Mouse (Mus musculus): ENCODE measurements around the gene Pnpo. TPM values are rescaled to one million over a fixed set of nuclear protein-coding genes. Genes with fewer than 3 reads are reported as not detected.

The Pnpo gene
- 39.7 TPM for polyA plus RNA-seq (2017; shearing (Covaris generic))

GRCm38 (mm10) chr11:96943746-96944304 lies at the start of gene Pnpo:
Gene Pnpo, minus strand, starts transcription at chr11:96943986.

GRCm38 (mm10) chr11:96982859-96983258 lies 39.1 kb upstream of the Pnpo start, which contains the start of gene Sp2:
Gene Sp2, minus strand, starts transcription at chr11:96982959.

GRCm38 (mm10) chr11:96928088-96928487 lies 15.7 kb downstream of the Pnpo start, which contains the start of gene Prr15l:
Gene Prr15l, plus strand, starts transcription at chr11:96928104.

GRCm38 (mm10) chr11:96916044-96916884 lies 27.5 kb downstream of the Pnpo start, which contains the start of gene Cdk5rap3:
Gene Cdk5rap3, minus strand, starts transcription at chr11:96916496.

Other genes starting within 250 kb of the Pnpo start
- gene Snx11, start 166.4 kb downstream of the Pnpo start, polyA plus RNA-seq (2017; shearing (Covaris generic)): 16.7 TPM
- 24.1 TPM for gene Cbx1, start 154.9 kb downstream of the Pnpo start, polyA plus RNA-seq (2017; shearing (Covaris generic))
- gene Nfe2l1, start 114.0 kb downstream of the Pnpo start, polyA plus RNA-seq (2017; shearing (Covaris generic)): 45.8 TPM
- gene Copz2, start 94.1 kb downstream of the Pnpo start, polyA plus RNA-seq (2017; shearing (Covaris generic)): not detected
- 66.9 TPM for gene Cdk5rap3, start 27.5 kb downstream of the Pnpo start, polyA plus RNA-seq (2017; shearing (Covaris generic))
- not detected for gene Prr15l, start 15.9 kb downstream of the Pnpo start, polyA plus RNA-seq (2017; shearing (Covaris generic))
- 76.5 TPM for gene Sp2, start 39.0 kb upstream of the Pnpo start, polyA plus RNA-seq (2017; shearing (Covaris generic))
- gene Sp6, start 69.4 kb upstream of the Pnpo start, polyA plus RNA-seq (2017; shearing (Covaris generic)): 4.6 TPM
- 3.8 TPM for gene Scrn2, start 86.0 kb upstream of the Pnpo start, polyA plus RNA-seq (2017; shearing (Covaris generic))
- not detected for gene Lrrc46, start 97.4 kb upstream of the Pnpo start, polyA plus RNA-seq (2017; shearing (Covaris generic))
- gene Mrpl10, start 97.6 kb upstream of the Pnpo start, polyA plus RNA-seq (2017; shearing (Covaris generic)): 36.8 TPM
- 19.6 TPM for gene Osbpl7, start 106.6 kb upstream of the Pnpo start, polyA plus RNA-seq (2017; shearing (Covaris generic))
- 208 TPM for gene Tbx21, start 171.3 kb upstream of the Pnpo start, polyA plus RNA-seq (2017; shearing (Covaris generic))
- gene Tbkbp1, start 207.5 kb upstream of the Pnpo start, polyA plus RNA-seq (2017; shearing (Covaris generic)): 4.8 TPM
- gene Kpnb1, start 243.9 kb upstream of the Pnpo start, polyA plus RNA-seq (2017; shearing (Covaris generic)): 20.3 TPM

Data from effector memory CD4-positive, alpha-beta T cell, adult 5 months (primary cell).